Mouse (Mus musculus): ENCODE measurements around the gene Olfr1402. TPM values are rescaled to one million over a fixed set of nuclear protein-coding genes. Genes with fewer than 3 reads are reported as not detected.

Olfr1402 gene
- not detected for total RNA-seq (2021)
- long read RNA-seq, experiment 1: 0 reads
- long read RNA-seq, experiment 2: 0 reads

DNA sequence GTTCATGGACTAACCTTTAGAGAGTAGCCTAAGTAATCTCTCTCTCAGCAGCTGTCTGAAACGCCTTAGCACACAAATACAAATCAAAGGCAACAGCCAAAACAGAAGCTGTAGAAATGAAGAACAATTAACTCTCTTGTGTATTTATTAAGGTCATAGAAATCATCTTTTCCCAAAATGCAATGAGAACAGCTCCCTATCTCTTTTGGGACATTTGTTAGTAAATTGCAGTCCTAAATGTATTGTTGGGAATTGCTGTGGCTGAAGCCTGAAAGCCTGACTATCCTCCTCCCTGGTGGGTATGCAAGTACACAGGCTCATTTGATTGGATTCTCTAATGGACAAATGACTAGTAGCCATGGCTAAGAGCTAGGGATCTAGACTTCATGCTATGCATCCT, at the start of gene Olfr1402:
Olfr1402 (minus strand) TSS at position 101 of the 400 bp plus-strand sequence.
- DNase-seq: no peak

DNA sequence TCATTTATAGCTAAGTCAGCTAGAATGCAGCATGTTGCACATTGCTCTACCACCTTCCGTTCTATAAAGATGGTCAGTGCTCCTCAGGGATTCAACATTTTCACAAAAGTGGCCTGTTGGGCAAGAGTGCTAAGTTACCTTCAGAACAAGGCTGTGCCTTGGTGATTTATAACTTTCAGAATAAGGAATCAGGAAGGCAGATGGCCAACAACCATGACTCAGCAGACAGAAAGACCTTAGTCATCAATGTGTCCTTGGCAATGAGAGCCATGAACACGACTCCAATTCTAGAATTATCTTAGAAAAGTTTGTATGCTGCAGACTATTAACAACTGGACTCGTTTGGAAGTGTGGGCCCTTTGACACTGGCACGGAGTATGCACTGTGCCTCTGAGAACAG, 33.5 kb upstream of the Olfr1402 start:
- DNase-seq: peak; percentile 72

DNA sequence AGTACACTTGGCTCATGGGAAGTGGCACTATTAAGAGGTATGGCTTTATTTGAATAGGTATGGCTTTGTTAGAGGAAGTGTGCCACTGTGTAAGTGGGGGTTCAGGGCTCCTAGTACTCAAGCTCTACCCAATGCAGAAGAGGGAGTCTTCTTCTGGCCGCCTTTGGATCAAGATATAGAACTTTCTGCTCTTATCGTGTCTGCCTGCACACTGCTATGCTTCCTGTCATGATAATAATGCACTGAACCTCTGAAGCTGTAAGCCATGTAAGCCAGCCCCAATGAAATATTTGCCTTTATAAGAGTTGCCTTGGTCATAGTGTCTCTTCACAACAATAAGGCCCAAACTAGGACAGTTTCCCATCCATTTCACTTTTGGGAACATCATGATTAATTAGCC, 16.8 kb upstream of the Olfr1402 start:
- no peak for DNase-seq

DNA sequence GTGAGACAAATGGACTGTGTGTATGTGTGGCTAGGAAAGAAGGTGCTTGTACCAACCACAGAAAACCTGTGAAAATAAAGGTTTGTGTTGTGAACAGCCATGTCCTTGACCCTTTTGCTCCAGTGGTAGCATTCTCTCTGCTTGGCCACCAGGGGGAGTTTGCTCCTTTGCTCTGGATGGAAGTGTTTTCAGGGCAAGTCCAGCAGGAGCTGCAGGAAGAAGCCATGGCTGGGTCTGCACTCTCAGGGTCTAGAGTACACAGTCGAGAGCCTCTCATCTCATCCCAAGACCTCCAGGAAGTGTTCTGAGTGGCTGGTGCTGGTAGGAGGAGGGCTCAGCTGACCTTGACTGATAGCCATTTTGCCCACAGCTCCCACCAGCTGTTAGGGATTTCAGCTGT, 27.5 kb downstream of the Olfr1402 start:
- DNase-seq: peak; percentile 47

DNA sequence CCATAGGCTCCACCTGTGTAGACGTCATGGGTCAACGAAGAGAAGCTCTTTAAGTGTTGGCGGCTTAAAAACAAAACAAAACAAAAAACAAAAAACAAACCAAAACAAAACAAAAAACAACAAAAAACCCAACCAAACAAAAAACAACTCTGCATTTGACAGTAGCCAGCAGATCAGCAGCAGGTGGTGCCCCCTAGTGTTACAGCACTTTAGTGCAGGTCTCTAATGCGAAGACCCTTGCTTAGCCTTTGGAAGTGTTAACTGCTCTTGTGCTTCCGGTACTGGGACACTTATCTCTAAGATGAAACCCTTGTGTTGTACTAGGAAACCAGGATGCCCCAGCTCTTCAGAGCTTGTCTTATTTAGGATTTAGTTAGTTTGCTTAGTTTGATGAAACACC, 28.7 kb downstream of the Olfr1402 start:
- peak; percentile 22 for DNase-seq

DNA sequence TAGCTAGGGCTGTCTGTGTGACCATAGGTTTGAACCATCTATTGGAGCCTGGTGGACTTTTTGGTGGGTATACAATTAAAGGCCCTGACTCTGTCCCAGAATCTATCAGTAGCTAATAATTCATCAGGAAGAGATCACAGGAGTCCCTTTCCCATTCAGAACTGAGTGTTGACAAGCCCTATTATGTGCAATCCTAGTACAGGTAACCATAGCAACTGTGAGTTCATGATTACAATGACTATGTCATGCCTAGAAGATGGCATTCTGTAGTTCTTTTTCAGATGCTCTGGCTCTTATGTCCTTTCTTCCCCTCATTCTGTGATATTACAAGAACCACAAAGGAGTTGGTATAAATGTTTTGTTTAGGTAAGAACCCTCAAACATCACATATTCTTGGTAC, 51.4 kb downstream of the Olfr1402 start:
- DNase-seq: no peak

DNA sequence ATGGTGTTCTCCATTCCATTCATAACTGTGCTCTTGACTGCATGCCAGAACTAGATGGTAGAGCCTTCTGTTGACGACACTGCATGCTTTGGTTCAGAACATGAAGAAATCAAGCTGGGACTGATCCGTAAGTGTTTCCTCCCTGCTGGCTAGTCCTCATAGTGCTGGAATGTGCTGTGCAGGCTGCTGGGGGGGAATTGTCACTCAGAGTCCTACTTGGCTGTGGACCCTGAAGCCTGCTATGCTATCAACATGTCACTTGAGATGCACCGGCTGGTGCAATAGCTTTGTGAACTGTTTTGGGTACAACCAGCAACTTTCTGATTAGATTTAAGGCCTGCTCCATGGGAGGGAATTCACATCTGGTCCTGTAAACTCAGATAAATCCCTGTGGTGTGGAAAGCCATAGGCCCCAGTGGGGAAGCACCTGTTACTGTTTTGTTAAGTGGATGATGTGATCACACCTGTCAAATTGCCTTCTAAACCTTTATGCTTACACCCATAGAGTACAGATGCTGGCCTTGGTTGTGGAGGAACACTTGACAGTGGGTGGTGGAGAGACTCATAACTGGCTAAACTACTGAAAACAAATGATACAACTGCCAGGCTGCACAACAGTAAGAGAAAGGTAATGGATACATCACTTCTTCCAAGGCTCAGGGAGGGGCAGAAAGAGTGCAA, 58.3 kb downstream of the Olfr1402 start:
- no peak for DNase-seq

DNA sequence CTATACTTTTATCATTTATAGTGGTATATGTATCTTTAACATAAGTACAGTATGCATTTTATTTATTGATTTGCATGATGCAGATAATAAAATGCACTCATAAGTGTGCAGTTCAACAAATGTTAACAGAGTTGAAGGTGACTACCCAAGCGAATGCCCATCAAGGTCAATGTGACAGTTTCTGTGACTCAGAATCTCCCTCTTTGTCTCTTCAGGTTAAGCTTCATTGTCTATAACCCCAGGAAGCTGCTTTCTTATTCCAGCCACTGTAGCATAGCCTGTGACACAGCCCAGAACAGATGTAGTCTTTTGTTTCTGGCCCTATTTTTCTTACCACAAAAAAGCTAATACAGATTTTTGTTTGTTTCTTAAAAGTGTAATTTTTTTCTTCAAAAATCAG, 63.4 kb downstream of the Olfr1402 start:
- no peak for DNase-seq

Other genes starting within 250 kb of the Olfr1402 start
- 10 to 100 TPM; 13.8 to 19.1 TPM for gene Bcl9, start 124.1 kb downstream of the Olfr1402 start, total RNA-seq (2021)
- gene Chd1l, start 188.2 kb upstream of the Olfr1402 start, total RNA-seq (2021): 10 to 100 TPM; 12.1 to 14.9 TPM
- gene Fmo5, start 206.8 kb upstream of the Olfr1402 start, total RNA-seq (2021): 10 to 100 TPM; 12.4 to 21.2 TPM
- 1 to 10 TPM; 7.2 to 9.3 TPM for gene Prkab2, start 236.2 kb upstream of the Olfr1402 start, total RNA-seq (2021)